Mouse (Mus musculus) forebrain, embryonic 16.5 days (tissue): ENCODE data around the gene Gm4881. TPM values are rescaled to one million over a fixed set of nuclear protein-coding genes. Genes with fewer than 3 reads are reported as not detected.
A peak's percentile ranks its signal among the peaks of the same experiment; 100 is the strongest.

ENCODE experiments used
- ATAC-seq: fragments of 200-750 bp; cut with Nextera tagmentation; 2 replicates; pipeline ENCODE4 v1.8.0; 2017; ENCODE audit warnings: mild to moderate bottlenecking, moderate library complexity
- H3K27ac ChIP-seq: fragments of 300-500 bp; sonication (generic); 2 replicates; pipeline ENCODE4 v1.5.1; 2014; ENCODE audit warnings: low read length, control low read depth
- H3K27me3 ChIP-seq: fragments of 300-500 bp; sonication (generic); replicated peaks from 2 replicates; pipeline ENCODE4 v1.6.1; 2014; ENCODE audit warnings: low read length; ENCODE audit not compliant: control insufficient read depth, insufficient read depth
- H3K36me3 ChIP-seq: fragments of 300-500 bp; sonication (generic); 2 replicates; pipeline ENCODE4 v1.6.1; 2014; ENCODE audit not compliant: control insufficient read depth, insufficient read depth
- H3K4me1 ChIP-seq: fragments of 300-500 bp; sonication (generic); replicated peaks from 2 replicates; pipeline ENCODE4 v1.6.1; 2014; ENCODE audit warnings: low read length; ENCODE audit not compliant: control insufficient read depth, insufficient read depth
- H3K4me2 ChIP-seq: fragments of 300-500 bp; sonication (generic); 2 replicates; pipeline ENCODE4 v1.6.1; 2014; ENCODE audit warnings: mild to moderate bottlenecking, low read length, control low read depth
- H3K4me3 ChIP-seq: fragments of 300-500 bp; sonication (generic); replicated peaks from 2 replicates; pipeline ENCODE4 v1.5.1; 2014; ENCODE audit warnings: mild to moderate bottlenecking, low read length, control low read depth
- H3K9ac ChIP-seq: fragments of 300-500 bp; sonication (generic); replicated peaks from 2 replicates; pipeline ENCODE4 v1.6.1; 2014; ENCODE audit warnings: low read depth, low read length, control low read depth
- H3K9me3 ChIP-seq: fragments of 300-500 bp; sonication (generic); 2 replicates; pipeline ENCODE4 v1.6.1; 2016; ENCODE audit warnings: low read length; ENCODE audit not compliant: control insufficient read depth
- WGBS: fragments of 180-500 bp; shearing (Covaris S2); extraction: QIAGEN DNeasy Blood & Tissue Kit; methylation state at CpG from one replicate; pipeline ENCODE4 v1.1.7; 2014; 5-methylcytosine and 5-hydroxymethylcytosine counted together
- polyA plus RNA-seq: library from polyadenylated mRNA; unstranded; fragments of >200 nt; fragmentation: Nextera tagmentation; extraction: Ambion mirVana; gene quantifications from 2 replicates; pipeline ENCODE4 v1.2.1, GENCODE M21; 2015

The Gm4881 gene
- polyA plus RNA-seq, 1 experiment from 2014 or later: 0.37 TPM

- Histone ChIP-seq H3K4me2 (no peak overlapping the region), H3K4me1 (peaks cover 2% of the 10 kb centered on the region; the same call in 1 of the 2 replicates), H3K27me3 (no peaks in the 10 kb centered on the region), H3K27ac (no peak overlapping the region), H3K4me3 (no peak overlapping the region), H3K9ac (no peak overlapping the region), H3K9me3 (no peaks in the 10 kb centered on the region), H3K36me3 (peaks cover 10% of the 10 kb centered on the region; the same call in 1 of the 2 replicates)
- no peak for ATAC-seq
- 69% methylated on average over 2 of the region's 2 CpGs for WGBS
Measured at GRCm38 (mm10) chr7:24892125-24892583, 52.1 kb downstream of the Gm4881 start.

DNA sequence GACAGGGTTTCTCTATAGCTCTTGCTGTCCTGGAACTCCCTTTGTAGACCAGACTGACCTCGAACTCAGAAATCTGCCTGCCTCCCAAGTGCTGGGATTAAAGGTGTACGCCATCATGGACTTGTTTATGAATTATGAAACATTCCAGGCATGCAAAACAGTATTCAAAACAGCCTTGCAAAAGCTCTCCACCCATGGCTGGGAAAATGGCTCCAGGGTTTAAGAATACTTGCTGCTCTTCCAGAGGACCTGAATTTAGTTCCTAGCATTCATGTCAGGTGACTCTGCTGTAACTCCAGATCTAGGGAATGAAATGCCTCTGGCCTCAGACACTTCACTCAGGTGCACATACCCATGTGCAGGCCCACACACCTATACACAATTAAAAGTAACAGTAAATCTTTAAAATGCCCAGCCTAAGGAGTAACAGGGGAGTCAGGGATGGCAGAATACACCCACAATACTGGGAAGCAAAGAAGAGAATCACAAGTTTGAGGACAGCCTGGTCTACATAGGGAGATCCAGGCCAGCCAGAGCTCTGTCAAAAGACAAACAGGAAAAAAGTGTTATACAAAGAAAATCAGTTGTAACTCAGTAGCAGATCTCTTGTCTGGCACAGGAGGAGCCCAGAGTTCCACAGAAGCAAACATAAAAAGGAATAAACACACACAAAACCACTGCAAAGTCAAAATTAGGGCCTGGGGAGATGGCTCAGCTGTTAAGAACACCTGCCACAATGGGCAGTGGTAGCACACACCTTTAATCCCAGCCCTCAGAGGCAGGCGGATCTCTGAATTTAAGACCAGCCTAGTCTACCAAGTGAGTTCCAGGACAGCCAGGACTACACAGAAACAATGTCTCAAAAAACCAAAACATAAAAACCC, 52.8 kb downstream of the Gm4881 start:
- no peak overlapping the region for H3K4me3 ChIP-seq
- peaks cover 8% of the 10 kb centered on the region for H3K4me1 ChIP-seq
- no peaks in the 10 kb centered on the region for H3K27me3 ChIP-seq
- H3K4me2 ChIP-seq: no peak overlapping the region
- peaks cover 10% of the 10 kb centered on the region; the same call in 1 of the 2 replicates for H3K36me3 ChIP-seq
- H3K9ac ChIP-seq: no peak overlapping the region
- 72% methylated on average over 3 of the region's 3 CpGs for WGBS
- no peak for ATAC-seq
- H3K9me3 ChIP-seq: no peaks in the 10 kb centered on the region
- no peak overlapping the region for H3K27ac ChIP-seq

DNA sequence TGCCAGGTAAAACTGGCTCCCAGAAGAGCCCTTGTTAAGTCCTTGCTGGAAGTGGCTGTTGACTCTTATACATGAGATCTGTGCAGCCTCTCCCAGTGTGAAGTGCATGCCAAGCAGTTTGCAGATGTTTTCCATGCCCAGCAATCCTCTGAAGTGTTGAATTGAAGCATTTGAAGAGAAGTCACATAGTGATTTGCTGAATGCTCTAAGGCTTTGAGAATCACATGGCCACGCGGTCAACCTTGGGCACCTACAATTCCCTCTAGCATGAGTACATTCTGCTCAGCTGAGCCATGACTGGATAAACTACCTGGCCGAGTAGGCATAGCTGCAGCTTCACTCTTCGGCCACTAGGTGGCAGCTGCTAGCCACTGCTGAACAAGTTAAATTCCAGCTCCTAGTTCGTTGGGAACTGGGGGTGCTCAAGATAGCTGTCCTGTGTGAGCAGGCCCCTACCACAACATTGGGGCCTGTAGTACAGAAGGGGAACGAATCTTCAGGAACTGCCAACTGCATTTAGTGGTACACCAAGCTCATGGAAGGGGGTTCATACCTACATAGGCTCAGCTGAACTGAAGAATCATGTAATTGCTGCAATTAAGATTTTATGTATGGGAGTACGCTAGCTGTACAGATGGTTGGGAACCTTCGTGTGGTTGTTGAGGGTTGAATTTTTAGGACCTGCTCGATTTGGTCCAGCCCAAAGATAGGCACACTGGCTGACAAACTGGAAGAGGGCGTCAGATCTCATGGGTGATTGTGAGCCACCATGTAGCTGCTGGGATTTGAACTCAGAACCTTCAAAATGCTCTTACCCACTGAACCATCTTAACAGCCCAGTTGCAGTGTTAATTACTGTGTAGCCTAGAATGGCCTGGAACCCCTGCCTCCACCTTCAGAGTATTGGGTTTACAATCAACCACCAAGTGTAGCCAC, 53.7 kb downstream of the Gm4881 start:
- WGBS: 32% methylated on average over 10 of the region's 10 CpGs
- Histone ChIP-seq H3K4me2 (no peak overlapping the region), H3K27me3 (no peaks in the 10 kb centered on the region), H3K36me3 (peaks cover 10% of the 10 kb centered on the region; the same call in 1 of the 2 replicates), H3K4me3 (no peak overlapping the region), H3K27ac (no peak overlapping the region), H3K4me1 (peaks cover 17% of the 10 kb centered on the region), H3K9me3 (no peaks in the 10 kb centered on the region), H3K9ac (no peak overlapping the region)
- peak; percentile 63 for ATAC-seq

DNA sequence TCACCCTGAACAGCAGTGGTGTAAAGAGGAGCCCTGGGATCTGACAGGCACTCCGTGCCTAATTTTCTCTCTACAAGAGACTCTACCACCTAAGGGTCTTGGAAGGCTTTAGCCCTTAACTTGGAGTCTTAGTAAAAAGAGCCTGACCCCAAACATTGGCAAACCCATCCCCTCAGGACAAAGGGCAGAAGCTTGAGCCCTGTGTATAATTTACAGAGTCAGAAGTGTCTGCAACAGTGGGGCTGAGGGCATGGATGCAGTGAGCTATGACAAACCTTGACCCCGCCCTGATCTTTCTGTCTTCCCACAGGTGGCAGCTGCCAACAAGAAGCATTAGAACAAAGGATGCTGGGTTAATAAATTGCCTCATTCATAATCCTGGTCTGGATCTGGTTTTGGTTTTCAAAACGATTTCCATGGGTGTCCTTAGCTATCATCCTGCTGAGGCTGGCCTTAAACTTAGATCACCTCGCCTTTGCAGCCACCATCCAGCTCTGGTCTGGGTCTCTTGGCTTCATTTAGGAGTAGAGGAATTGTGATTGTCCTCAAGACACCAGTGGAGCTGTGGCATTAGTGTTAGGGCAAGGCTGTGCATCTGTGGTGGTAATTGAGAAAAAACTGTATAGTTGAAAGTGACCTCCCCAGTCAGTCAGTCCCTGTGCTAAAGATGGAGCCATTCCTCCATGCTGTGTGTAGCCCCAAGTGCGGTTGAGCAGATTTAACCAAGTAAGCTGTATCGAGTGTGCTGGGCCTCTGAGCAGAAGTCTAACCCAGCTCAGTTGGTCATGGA, 54.7 kb downstream of the Gm4881 start:
- no peaks in the 10 kb centered on the region for H3K27me3 ChIP-seq
- no peak overlapping the region for H3K4me3 ChIP-seq
- H3K36me3 ChIP-seq: peaks cover 10% of the 10 kb centered on the region; the same call in 1 of the 2 replicates
- H3K9me3 ChIP-seq: no peaks in the 10 kb centered on the region
- ATAC-seq: no peak
- no peak overlapping the region for H3K9ac ChIP-seq
- no peak overlapping the region for H3K4me2 ChIP-seq
- 77% methylated on average over 6 of the region's 6 CpGs for WGBS
- peaks cover 21% of the 10 kb centered on the region for H3K4me1 ChIP-seq
- no peak overlapping the region for H3K27ac ChIP-seq

DNA sequence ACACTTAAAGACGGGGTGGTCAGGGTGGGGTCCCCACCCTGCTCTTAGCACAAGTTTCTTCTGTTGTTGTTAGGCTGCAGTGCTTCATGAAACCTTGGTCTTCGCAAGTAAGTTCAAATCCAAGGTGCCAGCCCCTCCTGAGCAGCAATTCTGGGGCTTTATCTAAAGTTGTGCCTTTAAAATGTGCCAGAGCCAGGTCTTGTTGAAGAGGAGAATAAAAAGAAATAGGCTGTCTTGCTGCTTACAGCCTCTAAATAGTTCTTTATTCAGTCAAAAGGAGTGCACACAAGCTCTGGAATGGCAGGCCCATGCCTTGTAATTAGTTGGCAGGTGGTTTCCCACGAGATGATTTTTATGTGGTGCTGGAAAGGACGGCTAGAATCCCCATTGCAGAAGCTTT, 57.2 kb downstream of the Gm4881 start:
- H3K4me2 ChIP-seq: no peak overlapping the region
- H3K4me1 ChIP-seq: peaks cover 21% of the 10 kb centered on the region
- H3K9me3 ChIP-seq: no peaks in the 10 kb centered on the region
- H3K4me3 ChIP-seq: no peak overlapping the region
- H3K27me3 ChIP-seq: no peaks in the 10 kb centered on the region
- no peak for ATAC-seq
- H3K27ac ChIP-seq: no peak overlapping the region
- 44% methylated on average over 4 of the region's 4 CpGs for WGBS
- H3K36me3 ChIP-seq: peaks cover 10% of the 10 kb centered on the region; the same call in 1 of the 2 replicates
- H3K9ac ChIP-seq: no peak overlapping the region

DNA sequence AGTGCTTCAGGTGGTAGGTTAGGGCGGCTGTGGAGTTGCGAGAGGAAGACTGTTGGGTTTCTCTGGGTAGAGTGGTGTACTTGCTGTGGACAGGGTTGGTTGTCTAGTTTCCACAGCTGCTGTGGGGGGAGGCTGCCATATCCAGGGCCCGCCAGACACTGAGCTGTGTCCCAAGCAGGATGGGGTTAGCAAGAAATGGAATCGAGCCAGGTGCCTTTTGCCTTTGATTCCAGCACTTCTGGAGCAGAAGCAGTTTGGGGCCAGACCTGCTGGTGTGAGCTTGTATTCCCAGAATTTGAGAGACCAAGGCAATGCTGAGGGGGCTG, 58.0 kb downstream of the Gm4881 start:
- H3K4me3 ChIP-seq: peak overlapping the region; percentile 89; the same call in 1 of the 2 replicates
- WGBS: 71% methylated on average over 4 of the region's 4 CpGs
- no peaks in the 10 kb centered on the region for H3K27me3 ChIP-seq
- no peak for ATAC-seq
- peaks cover 21% of the 10 kb centered on the region for H3K4me1 ChIP-seq
- peak overlapping the region; percentile 59 for H3K4me2 ChIP-seq
- no peak overlapping the region for H3K27ac ChIP-seq
- H3K9me3 ChIP-seq: no peaks in the 10 kb centered on the region
- peak overlapping the region; percentile 100 for H3K9ac ChIP-seq
- H3K36me3 ChIP-seq: peaks cover 10% of the 10 kb centered on the region; the same call in 1 of the 2 replicates

GRCm38 (mm10) chr7:24885468-24886307, 58.6 kb downstream of the Gm4881 start:
- 42% methylated on average over 12 of the region's 12 CpGs for WGBS
- peak overlapping the region; percentile 100 for H3K9ac ChIP-seq
- peaks cover 10% of the 10 kb centered on the region; the same call in 1 of the 2 replicates for H3K36me3 ChIP-seq

DNA sequence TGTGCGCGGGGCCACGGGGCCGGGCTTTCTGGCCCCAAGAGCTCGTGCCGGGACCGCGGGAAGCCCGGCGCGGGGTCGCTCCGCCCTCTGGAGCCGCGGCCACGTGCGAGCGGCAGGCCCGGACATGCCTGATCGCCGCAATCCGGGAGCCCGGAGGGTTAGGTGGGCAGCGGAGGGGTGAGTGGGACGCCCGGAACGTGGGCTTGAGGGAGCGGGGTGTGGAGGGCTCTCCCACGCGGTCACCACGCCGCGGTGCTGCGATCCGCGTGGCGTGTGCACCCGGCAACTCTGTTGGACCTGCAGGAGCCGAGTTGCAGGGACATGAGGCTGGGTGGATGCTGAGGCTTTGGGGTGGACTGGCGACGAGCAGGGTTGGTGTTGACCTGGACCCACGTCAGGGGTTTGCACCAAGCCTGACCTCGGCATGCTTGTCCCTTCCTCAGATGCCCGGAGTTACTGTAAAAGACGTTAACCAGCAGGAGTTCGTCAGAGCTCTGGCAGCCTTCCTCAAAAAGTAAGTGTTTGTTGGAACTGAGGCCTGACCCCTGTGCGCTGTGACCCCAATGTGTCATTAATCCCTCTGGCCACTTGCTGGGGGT, 59.5 kb downstream of the Gm4881 start:
- peaks cover 21% of the 10 kb centered on the region for H3K4me1 ChIP-seq
- H3K9ac ChIP-seq: peak overlapping the region; percentile 100
- peaks cover 8% of the 10 kb centered on the region; the same call in 1 of the 2 replicates for H3K36me3 ChIP-seq
- no peaks in the 10 kb centered on the region for H3K27me3 ChIP-seq
- no peak for ATAC-seq
- no peaks in the 10 kb centered on the region for H3K9me3 ChIP-seq
- H3K4me3 ChIP-seq: peak overlapping the region; percentile 89
- peak overlapping the region; percentile 78 for H3K27ac ChIP-seq
- WGBS: under 1% methylated on average over 47 of the region's 47 CpGs
- H3K4me2 ChIP-seq: peak overlapping the region; percentile 59

More at GRCm38 (mm10) chr7:24885468-24886307, 58.6 kb downstream of the Gm4881 start:
- H3K27ac ChIP-seq: no peak overlapping the region
- ATAC-seq: no peak
- H3K9me3 ChIP-seq: no peaks in the 10 kb centered on the region
- peak overlapping the region; percentile 59 for H3K4me2 ChIP-seq
- peaks cover 21% of the 10 kb centered on the region for H3K4me1 ChIP-seq
- H3K4me3 ChIP-seq: peak overlapping the region; percentile 89
- no peaks in the 10 kb centered on the region for H3K27me3 ChIP-seq
